Mouse (Mus musculus) mature B cell (primary cell): Measurements from ENCODE around the gene Nhsl2.
"Not testable (repeated sequence)": the region's sequence is repeated elsewhere in the genome, so short reads cannot be mapped to it uniquely, and the experiment has no call there.

Source experiments
- in situ Hi-C: fragments of 300-500 bp; cut with MboI; formaldehyde crosslinking; loops from 2 replicates; pipeline ENCODE4 v1.14.3; 2019

The Nhsl2 gene

DNA sequence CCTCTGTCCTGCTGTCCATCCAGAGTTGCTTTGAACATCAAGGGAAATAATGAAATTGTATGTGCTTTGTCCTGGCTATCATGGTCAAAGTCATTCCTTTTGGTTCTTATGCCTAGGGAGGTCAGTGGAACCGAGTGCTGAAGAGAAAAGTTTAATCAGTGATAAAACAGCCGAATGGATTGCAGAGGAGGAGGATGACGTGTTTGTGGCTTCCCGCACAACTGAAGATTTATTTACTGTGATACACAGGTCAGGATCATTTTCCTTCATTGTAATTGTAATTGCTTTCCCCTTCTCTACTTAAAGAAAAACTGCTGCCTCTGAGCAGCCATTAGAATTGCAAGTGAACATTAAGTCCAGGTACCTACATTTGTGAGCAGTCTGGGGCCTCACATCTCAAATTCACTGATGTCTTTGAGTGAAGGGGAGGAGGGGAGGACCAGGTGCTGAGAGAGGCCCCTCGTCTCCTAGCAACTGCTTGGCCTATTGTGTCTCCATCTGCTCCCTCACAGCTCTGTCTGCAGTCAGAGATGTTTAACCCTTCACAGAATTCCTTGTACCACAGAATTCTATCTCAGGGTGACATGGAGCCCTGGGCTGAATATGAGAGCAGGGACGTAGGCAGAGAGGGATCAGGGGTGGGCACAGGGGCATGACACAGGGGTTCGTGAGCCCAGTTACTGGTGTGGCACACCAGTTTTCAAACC lies 232.5 kb downstream of the Nhsl2 start:
- in situ Hi-C loops = no loop called here

DNA sequence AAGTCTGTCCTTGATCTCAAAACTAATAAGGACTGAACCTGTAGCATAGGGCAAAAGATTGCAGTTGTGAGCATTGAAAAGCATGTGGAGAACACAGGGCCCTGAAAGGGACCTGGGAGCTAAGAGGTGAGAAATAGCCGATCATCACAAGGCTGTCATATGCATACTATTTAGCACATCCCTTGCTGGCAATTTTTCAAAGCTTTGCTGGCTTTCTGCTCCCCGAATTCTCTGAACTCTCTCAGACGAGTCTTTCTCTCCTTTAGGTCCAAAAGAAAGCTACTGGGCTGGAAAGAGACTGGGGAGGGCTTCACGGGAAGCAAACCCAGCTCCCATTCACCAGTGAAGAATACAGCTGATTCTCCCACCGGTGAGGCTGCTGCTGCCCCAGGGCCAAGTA lies 233.2 kb downstream of the Nhsl2 start:
- in situ Hi-C loops = no loop called here

DNA sequence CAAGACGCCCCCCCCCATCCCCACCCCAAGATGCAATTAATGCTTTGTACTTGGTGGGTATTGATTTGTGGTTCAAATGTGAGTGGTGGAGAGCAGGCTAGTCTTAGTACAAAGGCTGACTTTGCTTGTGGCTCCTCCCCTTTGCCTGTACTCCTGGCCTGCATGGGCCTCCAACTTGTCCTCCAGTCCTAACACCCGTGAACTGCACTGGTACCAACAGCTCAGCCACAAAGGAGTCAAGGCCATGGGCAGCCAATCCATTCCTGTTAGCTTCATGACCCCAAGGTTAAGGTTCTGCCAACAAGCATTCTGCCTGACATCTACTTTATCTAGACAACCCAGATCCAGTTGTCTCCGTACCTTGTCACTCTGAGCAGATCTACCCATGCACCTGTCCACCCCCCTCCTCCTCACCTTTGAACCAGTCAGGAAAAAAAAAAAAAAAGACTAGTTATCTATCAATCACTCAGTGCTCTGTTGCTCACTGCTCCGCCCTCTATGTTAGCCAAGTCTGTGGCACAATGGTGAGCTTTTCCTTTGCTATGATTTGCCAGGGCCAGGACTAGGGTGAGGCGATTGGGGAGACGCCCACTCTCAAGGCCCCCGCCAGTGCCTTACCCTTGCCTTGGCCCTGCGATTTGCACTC lies 236.7 kb downstream of the Nhsl2 start:
- in situ Hi-C loops = no loop called here

DNA sequence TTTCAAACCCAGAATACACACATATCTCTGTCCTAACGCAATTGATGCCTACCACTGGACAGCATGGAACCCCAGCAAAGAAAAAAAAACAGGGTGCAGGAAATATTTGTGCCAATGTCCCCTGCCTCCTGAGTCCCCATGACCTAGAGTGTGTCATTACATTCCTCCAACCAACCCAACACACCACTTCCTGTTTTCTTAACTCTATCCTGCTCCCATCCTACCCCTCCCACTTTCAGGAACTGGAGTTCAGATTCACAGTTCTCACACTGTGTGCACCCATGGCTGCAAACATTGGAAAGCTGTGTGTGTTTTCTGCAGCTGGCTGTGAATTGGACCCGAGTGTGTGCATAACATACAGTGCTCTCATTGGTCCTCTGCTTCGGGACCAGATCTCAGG lies 241.4 kb downstream of the Nhsl2 start:
- in situ Hi-C loops = no loop called here

- in situ Hi-C loops = no loop called here
Observed at GRCm38 (mm10) chrX:102094381-102094904, 245.3 kb downstream of the Nhsl2 start.

DNA sequence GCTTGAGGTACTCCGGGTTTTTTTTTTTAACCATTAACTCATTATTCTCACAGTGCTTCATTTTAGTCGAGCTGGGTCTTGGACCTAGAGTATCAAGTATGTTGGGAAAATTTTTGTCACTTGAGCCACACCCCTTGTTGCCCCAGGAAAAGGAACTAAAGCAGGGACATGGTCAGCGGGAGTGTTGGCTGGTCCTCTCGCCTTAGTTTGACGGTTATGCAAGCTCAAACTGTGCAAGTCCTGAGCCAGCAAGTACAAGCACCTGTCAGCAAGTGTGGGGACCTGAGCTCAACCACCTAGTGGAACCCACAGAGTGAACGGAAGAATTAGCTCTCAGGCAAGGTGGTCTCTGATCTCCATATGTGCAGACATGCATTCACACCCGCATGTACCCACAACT lies 252.7 kb downstream of the Nhsl2 start:
- in situ Hi-C loops = no loop called here

- in situ Hi-C loops = not testable (repeated sequence)
Observed at GRCm38 (mm10) chrX:102103830-102104229, 254.6 kb downstream of the Nhsl2 start.

GRCm38 (mm10) chrX:102109349-102109748 lies 260.2 kb downstream of the Nhsl2 start:
- in situ Hi-C loops = not testable (repeated sequence)

DNA sequence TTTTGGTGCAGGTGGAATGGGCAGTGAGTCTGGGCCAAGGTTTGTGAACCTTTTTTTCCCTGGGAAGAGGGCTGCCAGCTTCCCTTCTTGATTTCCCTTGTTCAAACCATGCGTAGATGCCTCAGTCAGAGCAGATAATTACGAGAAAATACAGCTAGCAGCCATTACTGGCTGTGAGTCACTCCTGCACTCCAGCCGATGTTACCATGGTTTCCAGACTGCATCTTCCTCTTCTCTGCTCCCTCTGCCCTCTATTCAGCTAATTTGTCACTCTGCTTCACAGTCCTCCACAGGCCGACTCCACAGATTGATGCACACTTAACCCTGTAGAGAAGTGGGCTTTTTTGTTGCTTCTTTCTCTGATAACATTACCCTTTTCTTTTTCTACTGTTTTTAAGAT lies 266.5 kb downstream of the Nhsl2 start:
- in situ Hi-C loops = no loop called here

DNA sequence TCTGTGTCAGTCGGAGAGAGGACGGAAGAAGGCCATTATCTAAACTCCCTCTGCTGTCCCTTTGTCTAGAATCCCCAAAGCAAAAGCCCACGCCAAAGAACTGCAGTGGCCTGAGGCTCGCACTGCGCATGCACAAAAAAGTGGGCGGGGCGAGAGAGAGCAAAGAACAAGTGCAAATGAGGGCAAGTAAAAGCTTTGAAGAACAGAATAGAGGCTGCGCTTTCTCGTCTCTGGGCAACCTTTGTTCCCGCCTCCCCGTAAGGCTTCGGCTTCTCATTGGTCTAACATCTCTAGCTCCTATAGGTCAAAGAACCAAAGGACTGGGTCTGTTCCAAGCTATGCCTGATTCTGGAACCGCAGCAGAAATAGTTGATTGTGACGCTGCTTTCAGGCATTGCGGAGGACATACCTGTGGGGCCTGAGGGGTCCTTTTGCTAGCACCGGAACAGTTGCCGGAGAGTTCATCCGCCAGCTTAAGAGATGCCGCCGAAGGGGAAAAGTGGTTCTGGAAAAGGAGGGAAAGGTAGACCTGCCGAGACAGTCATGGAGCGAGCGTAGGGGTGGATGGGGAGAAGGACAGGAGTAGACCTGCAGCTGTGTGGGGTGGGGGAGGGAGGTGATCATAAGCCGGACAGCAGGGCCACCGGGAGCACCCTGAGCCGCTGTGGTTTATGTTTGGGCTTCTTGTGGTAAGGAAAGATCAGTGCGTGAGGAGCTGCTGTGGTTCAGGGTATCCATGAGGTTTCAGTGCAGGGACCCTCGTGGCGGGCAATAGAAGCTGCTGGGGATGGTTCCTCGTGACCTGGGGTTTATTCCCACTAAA lies 270.1 kb downstream of the Nhsl2 start, which contains the start of gene Pin4:
Pin4 (plus strand) TSS at position 406 of the 823 bp plus-strand sequence.
- in situ Hi-C loops = no loop called here

- in situ Hi-C loops = no loop called here
Observed at GRCm38 (mm10) chrX:102121321-102121720, 272.1 kb downstream of the Nhsl2 start.

DNA sequence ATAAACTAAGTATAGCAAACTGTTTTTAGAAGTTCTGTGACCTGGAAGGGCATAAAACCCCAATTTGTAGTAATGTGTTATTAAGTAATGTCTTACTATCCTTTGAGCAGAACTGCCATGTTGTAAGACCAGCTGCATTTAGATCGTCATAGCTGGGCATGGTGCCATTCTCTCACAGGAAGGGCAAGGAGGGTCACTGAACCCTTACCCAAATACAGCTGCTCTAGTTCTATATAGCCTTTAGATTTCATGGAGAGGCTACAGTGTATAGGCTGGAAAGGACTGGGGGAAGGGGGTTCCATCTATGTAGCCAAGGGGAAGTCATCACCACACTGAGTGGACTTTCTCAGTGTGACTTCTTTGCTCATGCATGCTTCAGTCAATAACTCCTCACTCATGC lies 292.0 kb downstream of the Nhsl2 start:
- in situ Hi-C loops = no loop called here
